Mouse (Mus musculus): Measurements from ENCODE around the gene Mms19.
"Not testable (repeated sequence)": the region's sequence is repeated elsewhere in the genome, so short reads cannot be mapped to it uniquely, and the experiment has no call there.

Mms19 gene

GRCm38 (mm10) chr19:41933179-41934086, 47.5 kb downstream of the Mms19 start, which contains the start of the genes Exosc1 and Zdhhc16:
TSS of gene Exosc1 (minus strand) at chr19:41933423.
TSS of gene Zdhhc16 (plus strand) at chr19:41933480.
- peak; percentile 99 for DNase-seq (ENCODE audit: low read depth)

- DNase-seq (ENCODE audit: low read depth): no peak
Observed at GRCm38 (mm10) chr19:41932686-41933085, 48.3 kb downstream of the Mms19 start.

DNA sequence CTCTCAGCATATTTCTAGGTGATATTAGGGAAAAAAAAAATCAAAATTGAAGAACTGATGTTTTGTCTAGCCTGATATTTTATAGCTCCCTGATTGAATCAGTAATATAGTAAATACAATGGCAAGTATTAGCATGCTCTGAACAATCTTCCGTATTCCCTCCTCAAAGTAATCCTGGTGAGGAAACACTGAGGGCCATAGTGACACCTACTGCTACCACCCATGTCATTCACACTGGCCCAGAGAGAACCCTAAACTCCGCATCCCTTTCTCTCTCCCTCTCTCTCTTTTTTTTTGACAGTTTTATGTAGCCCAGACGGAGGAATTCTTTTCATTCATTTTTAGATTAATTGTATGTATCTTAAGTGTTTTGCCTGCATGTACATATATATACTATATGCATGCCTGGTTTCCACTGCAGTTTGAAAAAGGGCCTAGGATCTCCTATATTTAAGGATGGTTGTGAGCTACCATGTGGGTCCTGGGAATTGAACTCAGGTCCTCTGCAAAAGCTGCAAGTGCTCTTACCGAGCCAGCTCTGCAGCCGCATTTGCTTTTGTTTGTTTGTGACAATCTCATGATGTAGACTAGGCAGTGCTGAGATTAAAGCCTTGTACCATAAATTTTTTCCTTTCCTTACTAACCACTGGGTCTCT, 60.4 kb downstream of the Mms19 start:
- DNase-seq (ENCODE audit: low read depth): no peak

GRCm38 (mm10) chr19:41919471-41919870, 61.5 kb downstream of the Mms19 start:
- no peak for DNase-seq (ENCODE audit: low read depth)

GRCm38 (mm10) chr19:41916853-41917252, 64.1 kb downstream of the Mms19 start:
- no peak for DNase-seq (ENCODE audit: low read depth)

- no peak for DNase-seq (ENCODE audit: low read depth)
Observed at GRCm38 (mm10) chr19:41915294-41915693, 65.7 kb downstream of the Mms19 start.

- not testable (repeated sequence) for DNase-seq (ENCODE audit: low read depth)
Observed at GRCm38 (mm10) chr19:41914592-41914882, 66.4 kb downstream of the Mms19 start.

DNA sequence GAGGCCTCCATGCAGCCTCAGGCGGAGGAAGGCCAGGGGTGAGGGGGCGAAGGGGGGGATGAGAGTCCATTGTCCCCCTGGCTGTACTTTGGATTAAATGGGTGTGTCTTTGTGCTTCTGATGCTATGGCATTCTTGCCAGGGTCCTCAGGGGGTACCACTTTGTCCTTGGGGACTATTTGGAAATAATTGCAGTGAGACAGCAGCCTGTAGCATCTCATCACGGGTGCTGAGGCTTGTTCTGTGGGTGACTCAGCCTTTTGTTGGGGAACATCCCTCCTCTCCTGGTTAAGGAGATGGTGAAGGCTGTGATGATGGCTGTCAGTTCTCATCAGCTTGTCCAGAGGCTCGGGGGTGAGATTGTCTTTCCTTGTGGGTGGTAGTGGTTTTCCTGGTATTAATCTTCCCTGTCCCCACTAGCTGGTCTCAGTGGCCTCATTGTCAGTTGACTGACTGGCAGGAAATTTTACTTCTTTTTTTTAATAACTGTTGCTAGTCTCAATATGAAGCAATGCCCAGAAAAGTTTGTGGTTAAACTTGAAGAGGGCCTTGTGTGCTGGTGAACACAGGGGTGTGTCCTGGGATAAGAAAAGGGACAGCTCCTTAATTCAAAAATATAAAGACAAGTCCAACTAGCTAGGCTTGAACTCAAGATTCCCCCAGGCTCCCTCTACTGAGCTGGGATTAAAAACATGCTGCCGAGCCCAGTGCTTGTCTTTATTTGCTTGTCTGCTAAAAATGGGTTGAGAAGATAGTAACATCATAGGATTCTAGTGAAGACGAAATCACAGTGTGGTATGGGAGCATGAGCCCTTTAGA, 67.0 kb downstream of the Mms19 start:
- peak; percentile 39 for DNase-seq (ENCODE audit: low read depth)

GRCm38 (mm10) chr19:41912121-41913080, 68.6 kb downstream of the Mms19 start:
- peak; percentile 41 for DNase-seq (ENCODE audit: low read depth)

DNA sequence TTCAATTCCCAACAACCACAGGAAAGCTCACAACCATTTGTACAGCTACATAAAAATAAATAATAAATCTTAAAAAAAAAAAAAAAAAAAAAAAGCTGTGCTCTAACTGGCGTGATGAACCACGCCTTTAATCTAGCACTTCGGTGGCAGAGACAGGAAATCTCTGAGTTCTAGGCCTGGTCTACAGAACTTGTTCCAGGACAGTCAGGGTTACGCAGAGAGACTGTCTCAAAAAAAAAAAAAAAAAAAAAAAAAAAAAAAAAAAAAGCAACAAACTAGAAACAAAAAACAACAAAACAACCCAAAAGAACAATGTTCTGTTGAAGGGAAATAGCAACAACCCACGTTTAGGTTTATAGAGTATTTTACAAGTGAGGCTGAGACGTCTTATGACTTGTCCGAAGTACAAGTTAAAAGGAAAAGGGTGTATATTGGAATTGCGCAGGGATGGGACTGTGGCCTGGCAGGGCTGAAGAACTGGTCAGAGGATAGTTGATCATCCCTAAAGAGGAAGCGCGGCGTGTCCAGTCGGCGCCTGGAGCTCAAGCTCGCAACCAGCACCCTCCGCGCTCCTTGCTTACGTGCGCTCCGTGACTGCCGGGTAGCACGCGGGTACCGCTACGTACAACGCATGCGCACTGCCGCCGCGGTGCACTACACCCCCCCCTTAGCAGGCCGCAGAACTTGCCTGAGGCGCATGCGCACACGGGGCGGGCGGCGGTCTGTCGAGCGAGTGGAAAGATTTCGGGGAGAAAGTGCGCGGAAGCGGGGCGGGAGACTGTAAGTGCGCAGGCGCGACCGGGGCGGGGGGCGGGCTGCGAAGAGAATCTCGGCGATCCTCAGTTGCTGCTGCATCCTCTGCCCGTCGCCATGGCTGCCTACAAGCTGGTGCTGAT, 69.5 kb downstream of the Mms19 start, which contains the start of gene Pgam1:
Pgam1 (plus strand) TSS at position 746 of the 896 bp plus-strand sequence.
- peak; percentile 100 for DNase-seq (ENCODE audit: low read depth)

GRCm38 (mm10) chr19:41910396-41910795, 70.6 kb downstream of the Mms19 start:
- no peak for DNase-seq (ENCODE audit: low read depth)

GRCm38 (mm10) chr19:41908736-41909135, 72.2 kb downstream of the Mms19 start:
- no peak for DNase-seq (ENCODE audit: low read depth)

DNA sequence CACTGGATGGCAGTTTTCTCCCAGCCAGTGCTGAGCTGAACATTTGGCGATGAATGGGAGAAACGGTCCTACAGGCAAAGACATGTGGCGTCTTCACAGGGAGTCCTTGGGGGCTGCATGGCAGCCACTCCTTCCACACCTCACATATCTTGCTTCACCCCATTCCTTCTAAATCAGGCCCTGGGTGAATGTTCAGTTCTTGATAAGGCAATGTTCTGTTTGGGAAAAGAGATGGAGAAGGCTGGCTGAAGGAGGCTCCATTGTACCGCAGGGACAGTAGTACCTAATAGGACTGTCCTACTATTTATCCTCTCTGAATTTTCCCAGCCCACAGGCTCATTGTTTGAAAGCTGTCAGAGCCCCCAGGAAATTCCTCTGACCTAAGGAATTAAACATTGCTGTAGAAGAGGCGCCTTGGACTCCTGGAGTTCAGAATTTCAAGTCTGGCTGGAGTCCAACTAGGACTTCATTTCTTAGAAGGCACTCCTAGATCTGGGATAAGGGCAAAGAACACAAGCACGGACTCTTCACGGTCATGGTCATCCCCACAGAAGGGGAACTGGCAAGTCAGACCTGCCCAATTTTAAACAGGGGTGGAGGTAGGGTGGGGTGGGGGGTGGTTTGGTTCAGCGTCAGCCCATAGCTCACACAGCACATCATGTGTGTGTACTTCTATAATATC, 73.7 kb downstream of the Mms19 start:
- no peak for DNase-seq (ENCODE audit: low read depth)

DNA sequence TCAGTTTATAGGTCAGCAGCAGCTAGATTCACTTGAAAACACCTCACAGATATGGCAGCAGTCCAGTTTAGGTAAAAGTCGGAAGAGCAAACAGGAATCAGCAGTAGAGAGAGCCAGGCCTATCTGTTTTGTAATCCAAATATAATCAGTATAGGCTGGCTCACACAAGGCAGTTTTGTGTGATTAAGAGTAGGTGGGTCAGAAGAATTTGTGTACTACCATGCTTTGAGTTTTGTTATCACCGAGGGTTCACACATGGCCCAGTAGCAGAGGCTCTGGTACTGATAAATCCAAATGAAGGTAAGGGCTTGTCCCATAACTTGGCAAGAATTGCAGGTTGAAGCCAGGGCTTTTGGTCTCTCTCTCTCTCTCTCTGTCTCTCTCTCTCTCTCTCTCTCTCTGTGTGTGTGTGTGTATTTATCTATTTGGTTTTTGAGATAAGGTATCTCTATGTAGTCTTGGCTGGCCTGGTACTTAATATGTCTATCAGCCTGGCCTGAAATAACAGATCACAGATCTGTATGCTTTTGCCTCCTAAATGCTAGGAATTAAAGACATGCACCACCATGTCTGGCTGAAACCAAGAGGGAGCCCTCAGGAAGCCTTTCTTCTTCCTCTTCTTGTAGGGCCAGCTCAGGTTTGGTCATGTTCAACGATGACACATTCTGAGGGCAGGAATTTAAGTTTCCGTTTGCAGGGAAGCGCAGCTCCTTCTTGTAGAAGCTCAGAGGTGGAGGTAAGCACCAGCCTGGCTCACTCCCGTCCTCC, 74.5 kb downstream of the Mms19 start:
- no peak for DNase-seq (ENCODE audit: low read depth)

DNA sequence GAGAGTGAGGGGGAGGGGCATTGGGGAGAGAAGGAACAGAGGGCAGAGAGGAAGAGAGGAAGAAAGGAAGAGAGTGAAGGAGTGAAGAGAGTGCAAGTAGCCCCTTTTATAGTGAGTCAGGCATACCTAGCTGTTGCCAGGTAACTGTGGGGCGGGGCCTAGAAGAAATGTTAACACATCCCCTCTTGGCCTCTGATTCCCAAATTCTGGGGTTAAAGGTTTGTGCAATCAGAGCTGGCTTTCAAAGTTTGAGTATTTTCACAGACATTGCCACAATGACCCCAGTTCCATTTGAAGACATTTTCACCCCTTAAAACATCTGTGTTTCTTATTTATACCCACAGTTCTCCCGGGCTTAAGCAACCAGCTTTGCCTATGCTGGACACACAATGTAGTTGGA, 75.7 kb downstream of the Mms19 start:
- no peak for DNase-seq (ENCODE audit: low read depth)

DNA sequence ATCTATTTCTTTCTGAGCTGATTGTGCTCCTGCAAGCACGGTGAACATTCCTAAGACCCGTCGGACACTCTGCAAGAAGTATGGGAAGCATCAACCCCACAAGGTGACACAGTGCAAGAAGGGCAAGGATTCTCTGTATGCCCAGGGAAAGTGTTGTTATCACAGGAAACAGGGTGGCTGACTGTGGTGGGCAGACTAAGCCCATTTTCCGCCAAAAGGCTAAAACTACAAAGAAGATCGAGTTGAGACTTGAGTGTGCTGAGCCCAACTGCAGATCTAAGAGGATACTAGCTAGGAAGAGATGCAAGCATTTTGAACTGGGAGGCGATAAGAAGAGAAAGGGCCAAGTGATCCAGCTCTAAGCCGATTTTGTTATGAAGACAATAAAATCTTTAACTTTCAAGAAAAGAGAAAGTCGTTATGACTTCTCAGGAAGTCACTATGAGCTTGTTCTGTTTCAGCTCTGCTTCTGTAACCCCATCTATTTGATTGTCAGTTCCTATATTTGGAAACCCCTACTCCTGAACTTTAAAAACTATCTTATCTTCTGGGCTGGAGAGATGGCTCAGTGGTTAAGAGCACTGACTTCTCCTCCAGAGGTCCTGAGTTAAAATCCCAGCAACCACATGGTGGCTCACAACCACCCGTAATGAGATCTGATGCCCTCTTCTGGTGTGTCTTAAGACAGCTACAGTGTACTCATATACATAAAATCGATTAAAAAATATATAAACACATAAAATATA, 77.9 kb downstream of the Mms19 start:
- no peak for DNase-seq (ENCODE audit: low read depth)

GRCm38 (mm10) chr19:41901696-41902095, 79.3 kb downstream of the Mms19 start:
- DNase-seq (ENCODE audit: low read depth): peak; percentile 36

- no peak for DNase-seq (ENCODE audit: low read depth)
Observed at GRCm38 (mm10) chr19:41900495-41901090, 80.4 kb downstream of the Mms19 start.
